Mouse (Mus musculus) liver, embryonic 15.5 days (tissue): Measurements from ENCODE around the gene Olfr1275. TPM values are rescaled to one million over a fixed set of nuclear protein-coding genes. Genes with fewer than 3 reads are reported as not detected.

Experiments
- ATAC-seq: fragments of 200-750 bp; cut with Nextera tagmentation; 2 replicates; pipeline ENCODE4 v1.8.0; 2017; ENCODE audit warnings: moderate number of reproducible peaks, mild to moderate bottlenecking, moderate library complexity; ENCODE audit not compliant: insufficient read depth
- H3K27ac ChIP-seq: fragments of 300-500 bp; sonication (generic); replicated peaks from 2 replicates; pipeline ENCODE4 v1.5.1; 2015; ENCODE audit warnings: mild to moderate bottlenecking, inconsistent platforms
- H3K27me3 ChIP-seq: fragments of 300-500 bp; sonication (generic); 2 replicates; pipeline ENCODE4 v1.6.1; 2015; ENCODE audit warnings: mild to moderate bottlenecking, inconsistent platforms
- H3K36me3 ChIP-seq: fragments of 300-500 bp; sonication (generic); replicated peaks from 2 replicates; pipeline ENCODE4 v1.6.1; 2015; ENCODE audit warnings: moderate library complexity, mild to moderate bottlenecking, inconsistent platforms
- H3K4me1 ChIP-seq: fragments of 300-500 bp; sonication (generic); replicated peaks from 2 replicates; pipeline ENCODE4 v1.6.1; 2015; ENCODE audit warnings: inconsistent platforms
- H3K4me2 ChIP-seq: fragments of 300-500 bp; sonication (generic); 2 replicates; pipeline ENCODE4 v1.6.1; 2015; ENCODE audit warnings: moderate library complexity, mild to moderate bottlenecking, inconsistent platforms
- H3K4me3 ChIP-seq: fragments of 300-500 bp; sonication (generic); replicated peaks from 2 replicates; pipeline ENCODE4 v1.5.1; 2015; ENCODE audit warnings: mild to moderate bottlenecking, inconsistent platforms
- H3K9ac ChIP-seq: fragments of 300-500 bp; sonication (generic); 2 replicates; pipeline ENCODE4 v1.6.1; 2015; ENCODE audit warnings: moderate library complexity, mild to moderate bottlenecking, inconsistent platforms
- H3K9me3 ChIP-seq: fragments of 300-500 bp; sonication (generic); replicated peaks from 2 replicates; pipeline ENCODE4 v1.6.1; 2016; ENCODE audit warnings: inconsistent platforms
- WGBS: fragments of 180-500 bp; shearing (Covaris S2); methylation state at CpG from one replicate; pipeline ENCODE4 v1.1.7; 2015; ENCODE audit warnings: mixed read lengths; ENCODE audit not compliant: insufficient replicate concordance; 5-methylcytosine and 5-hydroxymethylcytosine counted together
- polyA plus RNA-seq: library from polyadenylated mRNA; unstranded; fragments of >200 nt; fragmentation: Nextera tagmentation; extraction: Ambion mirVana; gene quantifications from 2 replicates; pipeline ENCODE4 v1.2.1, GENCODE M21; 2015

The Olfr1275 gene
- not detected in 2 replicates for polyA plus RNA-seq

DNA sequence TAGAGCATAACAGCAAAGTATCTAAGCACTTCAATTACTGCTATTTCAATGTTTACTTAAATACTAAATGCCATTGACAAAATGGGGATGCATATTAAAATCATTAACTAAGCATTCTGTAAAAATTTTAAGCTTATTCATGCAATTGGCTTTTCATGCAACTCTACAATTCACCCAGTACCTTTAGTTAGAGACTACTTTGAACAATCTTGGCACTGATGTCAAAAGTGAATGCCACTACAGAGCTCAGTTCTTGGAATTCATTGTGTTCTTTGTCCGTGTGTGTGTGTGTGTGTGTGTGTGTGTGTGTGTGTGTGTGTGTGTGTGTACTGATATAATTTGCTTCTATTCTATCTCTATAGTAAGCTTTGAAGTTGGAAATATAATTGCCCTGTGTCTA is at the start of gene Olfr1275:
TSS of gene Olfr1275 (minus strand) at position 101 of the 400 bp plus-strand sequence.
- Histone ChIP-seq H3K9ac (no peak within 1 kb of the TSS), H3K36me3 (no peaks in the 10 kb centered on the region), H3K4me2 (no peak within 1 kb of the TSS), H3K4me1 (no peaks in the 10 kb centered on the region), H3K27ac (no peak within 1 kb of the TSS), H3K9me3 (no peaks in the 10 kb centered on the region), H3K27me3 (no peaks in the 10 kb centered on the region), H3K4me3 (no peak within 1 kb of the TSS)
- no peak for ATAC-seq
- WGBS: 69% methylated on average over 1 of the region's 1 CpGs

DNA sequence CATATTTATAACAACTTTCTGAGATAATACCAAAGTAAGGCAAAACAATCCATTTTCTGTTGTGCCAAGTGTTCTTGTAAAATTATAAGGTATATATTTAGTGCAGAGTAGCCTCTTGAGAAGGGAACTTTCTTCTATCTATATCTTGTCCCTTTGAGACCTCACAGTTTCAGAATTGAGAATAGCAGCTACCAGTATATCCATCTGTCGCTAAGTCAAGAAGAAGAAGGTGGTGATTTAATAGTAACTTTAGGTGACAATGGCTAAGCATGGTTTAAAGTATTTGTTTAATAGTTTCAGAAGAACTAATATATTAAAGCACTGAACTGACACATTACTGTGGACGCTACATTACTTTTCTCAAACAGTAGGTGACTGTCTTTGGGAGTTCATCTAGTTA is 38.9 kb upstream of the Olfr1275 start, which contains the start of gene Olfr1277:
TSS of gene Olfr1277 (minus strand) at position 101 of the 400 bp plus-strand sequence.
- H3K9me3 ChIP-seq: no peaks in the 10 kb centered on the region
- WGBS: 55% methylated on average over 2 of the region's 2 CpGs
- H3K4me1 ChIP-seq: no peaks in the 10 kb centered on the region
- H3K36me3 ChIP-seq: no peaks in the 10 kb centered on the region
- H3K27ac ChIP-seq: no peak within 1 kb of the TSS
- ATAC-seq: no peak
- H3K4me3 ChIP-seq: no peak within 1 kb of the TSS
- H3K27me3 ChIP-seq: no peaks in the 10 kb centered on the region
- no peak within 1 kb of the TSS for H3K9ac ChIP-seq
- no peak within 1 kb of the TSS for H3K4me2 ChIP-seq

DNA sequence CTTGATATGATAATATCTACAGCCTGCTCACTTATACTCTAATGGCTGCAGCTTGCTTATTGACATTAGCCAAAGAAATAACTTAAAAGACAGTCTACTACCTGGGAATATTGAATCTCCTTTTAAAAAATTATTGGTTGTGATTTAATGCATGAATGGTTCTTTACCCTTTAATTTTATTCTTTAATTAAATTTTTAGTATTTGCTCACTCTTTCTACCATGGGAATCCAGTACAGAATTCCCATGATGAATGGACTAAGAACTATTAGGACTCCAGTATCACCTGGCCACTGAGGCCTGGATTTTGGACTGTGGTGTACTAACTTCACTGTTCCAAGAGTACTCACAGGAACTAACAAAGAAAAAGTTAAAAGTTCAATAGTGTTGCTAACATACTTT is 19.1 kb upstream of the Olfr1275 start, which contains the start of gene Olfr1276:
TSS of gene Olfr1276 (plus strand) at position 301 of the 400 bp plus-strand sequence.
- Histone ChIP-seq H3K4me1 (no peaks in the 10 kb centered on the region), H3K9ac (no peak within 1 kb of the TSS), H3K27me3 (no peaks in the 10 kb centered on the region), H3K27ac (no peak within 1 kb of the TSS), H3K9me3 (no peaks in the 10 kb centered on the region), H3K4me2 (no peak within 1 kb of the TSS), H3K4me3 (no peak within 1 kb of the TSS), H3K36me3 (no peaks in the 10 kb centered on the region)
- no peak for ATAC-seq

DNA sequence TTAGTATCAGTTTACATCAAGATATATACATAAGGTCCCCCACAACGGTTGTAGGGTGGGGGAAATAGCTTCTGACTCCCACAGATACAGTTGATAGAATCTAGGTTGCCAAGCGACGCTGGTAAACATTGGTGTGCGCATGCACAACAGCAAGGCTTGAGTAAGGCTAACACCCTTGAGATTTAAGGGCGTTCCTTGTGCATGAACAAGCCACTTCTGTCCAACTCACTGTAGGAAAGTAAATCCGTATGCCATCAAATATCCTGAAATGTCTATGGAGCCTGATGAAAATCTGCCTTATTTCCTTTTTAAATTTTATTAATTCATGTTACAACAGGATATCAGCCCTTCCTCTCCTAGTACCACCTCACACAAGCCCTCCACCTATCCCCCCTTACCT is 5.6 kb downstream of the Olfr1275 start, which contains the start of gene 4930430A15Rik:
TSS of gene 4930430A15Rik (minus strand) at position 101 of the 400 bp plus-strand sequence.
- Histone ChIP-seq H3K4me3 (no peak within 1 kb of the TSS), H3K4me2 (no peak within 1 kb of the TSS), H3K27me3 (no peaks in the 10 kb centered on the region), H3K36me3 (no peaks in the 10 kb centered on the region), H3K9me3 (no peaks in the 10 kb centered on the region), H3K27ac (no peak within 1 kb of the TSS), H3K9ac (no peak within 1 kb of the TSS), H3K4me1 (no peaks in the 10 kb centered on the region)
- WGBS: 62% methylated on average over 6 of the region's 6 CpGs
- ATAC-seq: no peak

DNA sequence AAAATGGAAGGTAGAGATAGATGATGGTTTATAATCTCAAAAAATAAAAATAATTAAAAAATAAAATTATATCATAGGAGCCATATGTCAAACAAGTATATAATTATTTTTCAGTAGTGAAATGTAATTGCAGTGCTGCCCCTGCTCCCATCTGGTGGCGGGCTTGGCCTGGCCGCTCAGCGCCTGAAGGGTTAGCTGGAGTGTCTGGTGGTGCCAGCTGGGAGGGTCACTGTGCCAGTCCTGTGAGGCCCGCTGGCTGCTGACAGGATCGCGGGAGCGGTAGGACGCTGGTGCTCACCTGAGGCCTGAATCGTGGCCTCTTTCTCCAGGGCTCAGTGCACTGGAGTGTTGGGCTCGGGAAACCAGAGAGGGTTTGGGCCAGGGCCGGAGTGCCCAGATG is 53.0 kb downstream of the Olfr1275 start:
- no peak overlapping the region for H3K27ac ChIP-seq
- no peak overlapping the region for H3K4me2 ChIP-seq
- no peaks in the 10 kb centered on the region for H3K9me3 ChIP-seq
- WGBS: 80% methylated on average over 11 of the region's 11 CpGs
- ATAC-seq: no peak
- no peaks in the 10 kb centered on the region for H3K27me3 ChIP-seq
- H3K9ac ChIP-seq: no peak overlapping the region
- H3K4me1 ChIP-seq: no peaks in the 10 kb centered on the region
- H3K4me3 ChIP-seq: no peak overlapping the region
- no peaks in the 10 kb centered on the region for H3K36me3 ChIP-seq

Other genes starting within 250 kb of the Olfr1275 start
- not detected in 2 replicates for gene Gm13941, start 129.3 kb downstream of the Olfr1275 start, polyA plus RNA-seq
- not detected in 2 replicates for gene Gm15130, start 82.3 kb downstream of the Olfr1275 start, polyA plus RNA-seq
- gene 4930430A15Rik, start 5.7 kb downstream of the Olfr1275 start, polyA plus RNA-seq: not detected in 2 replicates
- gene Olfr1276, start 19.2 kb upstream of the Olfr1275 start, polyA plus RNA-seq: not detected in 2 replicates
- not detected in 2 replicates for gene Olfr1277, start 38.8 kb upstream of the Olfr1275 start, polyA plus RNA-seq
- gene Olfr1278, start 54.9 kb upstream of the Olfr1275 start, polyA plus RNA-seq: not detected in 2 replicates
- gene Olfr1279, start 65.3 kb upstream of the Olfr1275 start, polyA plus RNA-seq: not detected in 2 replicates
- gene Olfr1280, start 78.7 kb upstream of the Olfr1275 start, polyA plus RNA-seq: not detected in 2 replicates
- gene Olfr1281, start 91.2 kb upstream of the Olfr1275 start, polyA plus RNA-seq: not detected in 2 replicates
- not detected in 2 replicates for gene Olfr1282, start 100.8 kb upstream of the Olfr1275 start, polyA plus RNA-seq
- gene Olfr1283, start 131.5 kb upstream of the Olfr1275 start, polyA plus RNA-seq: not detected in 2 replicates
- gene Olfr1284, start 140.2 kb upstream of the Olfr1275 start, polyA plus RNA-seq: not detected in 2 replicates
- not detected in 2 replicates for gene Olfr1286, start 187.8 kb upstream of the Olfr1275 start, polyA plus RNA-seq
- not detected in 2 replicates for gene Olfr1287, start 213.9 kb upstream of the Olfr1275 start, polyA plus RNA-seq
- not detected in 2 replicates for gene Olfr1288, start 238.8 kb upstream of the Olfr1275 start, polyA plus RNA-seq
- gene Olfr1289, start 245.5 kb upstream of the Olfr1275 start, polyA plus RNA-seq: not detected in 2 replicates